Mouse (Mus musculus) right cerebral cortex, postnatal 4 days (tissue): ENCODE measurements around the gene Prrc2a.
"Not testable (repeated sequence)": the region's sequence is repeated elsewhere in the genome, so short reads cannot be mapped to it uniquely, and the experiment has no call there.

Experiments
- DNase-seq: peaks from one replicate; pipeline ENCODE4 v3.0.0-alpha.2; 2022

Prrc2a gene

DNA sequence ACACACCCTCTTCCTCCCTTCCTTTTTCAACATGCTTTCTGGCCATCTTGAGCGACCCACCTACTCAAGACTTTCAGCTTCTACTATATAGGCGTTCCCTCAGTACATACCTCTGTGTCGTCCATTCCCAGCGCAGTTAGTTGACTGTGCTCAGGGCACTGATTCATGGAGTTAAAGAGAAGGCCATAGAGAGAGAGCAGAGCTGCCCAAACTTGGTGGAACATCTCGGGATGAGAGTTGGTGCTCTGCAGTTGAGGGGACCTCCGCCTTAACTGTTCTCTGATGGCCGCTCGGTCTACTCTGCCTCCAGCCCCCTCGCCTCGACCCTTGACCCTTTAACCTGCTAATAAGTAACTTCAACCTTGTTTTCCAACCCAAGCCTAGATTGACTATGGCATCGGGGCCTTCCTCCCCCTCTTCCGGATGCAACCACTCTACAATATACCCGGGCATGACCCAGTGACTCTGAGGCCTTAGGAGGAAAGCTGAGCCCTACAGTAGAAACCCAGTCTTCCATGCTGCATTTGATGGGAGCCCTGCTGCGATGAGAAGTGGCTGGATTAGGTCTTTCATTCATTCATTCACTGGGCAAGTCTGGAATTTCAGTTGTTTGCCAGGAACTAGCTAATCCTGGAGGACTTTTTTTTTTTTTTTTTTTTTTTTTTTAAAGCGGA lies 33.1 kb downstream of the Prrc2a start, which contains the start of gene Apom:
Apom (minus strand) TSS at position 551 of the 674 bp plus-strand sequence.
- no peak for DNase-seq

DNA sequence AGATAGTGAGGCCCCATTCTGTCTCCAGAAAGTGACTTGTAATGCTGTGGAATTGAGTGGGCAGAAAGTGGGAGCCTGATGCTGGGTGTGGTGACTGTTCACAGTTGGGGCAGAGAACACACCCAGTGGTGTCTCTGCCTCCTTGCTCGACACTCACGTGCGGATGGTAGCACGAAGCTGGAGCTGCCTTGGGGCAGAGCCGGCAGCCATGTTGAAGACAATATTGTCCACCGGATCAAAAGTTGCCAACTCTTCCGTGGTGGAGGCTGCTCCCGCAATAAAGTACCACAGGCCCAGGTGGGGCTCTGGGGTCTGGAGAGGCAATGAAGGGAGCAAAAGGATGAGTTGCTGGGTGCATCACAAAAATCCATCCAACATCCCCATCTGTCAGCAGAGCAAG lies 33.7 kb downstream of the Prrc2a start:
- no peak for DNase-seq

DNA sequence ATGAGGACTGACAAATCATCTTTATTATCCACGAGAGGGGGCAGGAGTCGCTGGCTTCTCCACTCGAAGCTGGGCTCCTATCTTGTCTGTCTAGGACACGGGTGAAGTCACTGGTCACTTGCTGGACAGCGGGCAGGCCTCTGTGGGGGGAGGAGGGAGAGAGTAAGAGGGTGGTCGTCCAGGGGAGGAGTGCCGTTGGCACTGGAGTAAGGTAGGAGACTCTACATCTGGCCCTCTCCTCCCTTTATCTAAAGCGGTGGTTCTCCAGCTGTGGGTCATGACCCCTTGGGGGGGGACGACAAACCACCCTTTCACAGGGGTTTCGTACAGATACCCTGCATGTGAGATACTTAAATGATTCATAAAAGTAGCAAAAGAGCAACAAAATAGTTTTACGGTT lies 35.7 kb downstream of the Prrc2a start:
- DNase-seq, result no peak

GRCm38 (mm10) chr17:35127017-35127416 lies 37.7 kb downstream of the Prrc2a start:
- no peak for DNase-seq

DNA sequence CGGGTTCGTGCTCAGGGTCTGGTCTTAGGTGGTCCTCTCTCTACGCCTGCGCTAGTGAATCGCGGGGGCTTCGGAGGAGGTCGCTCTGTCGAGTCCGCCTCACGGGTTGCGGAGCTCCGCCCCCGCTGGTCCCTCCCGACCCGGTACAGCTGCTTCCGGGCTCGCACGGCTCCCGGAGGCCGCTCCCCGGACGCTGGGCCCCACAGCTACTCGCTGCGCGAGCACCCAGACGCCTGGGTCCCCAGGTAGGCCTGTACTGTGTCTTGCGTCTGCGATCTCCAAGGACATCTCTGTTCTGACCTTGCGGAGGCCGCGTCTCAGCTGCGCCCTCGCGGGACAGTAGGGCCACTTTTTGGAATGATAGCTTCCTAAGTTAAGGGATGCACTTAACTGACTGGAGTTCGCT lies 38.5 kb downstream of the Prrc2a start, which contains the start of gene D17H6S53E:
D17H6S53E (plus strand) TSS at position 168 of the 406 bp plus-strand sequence.
- peak; percentile 68 for DNase-seq

DNA sequence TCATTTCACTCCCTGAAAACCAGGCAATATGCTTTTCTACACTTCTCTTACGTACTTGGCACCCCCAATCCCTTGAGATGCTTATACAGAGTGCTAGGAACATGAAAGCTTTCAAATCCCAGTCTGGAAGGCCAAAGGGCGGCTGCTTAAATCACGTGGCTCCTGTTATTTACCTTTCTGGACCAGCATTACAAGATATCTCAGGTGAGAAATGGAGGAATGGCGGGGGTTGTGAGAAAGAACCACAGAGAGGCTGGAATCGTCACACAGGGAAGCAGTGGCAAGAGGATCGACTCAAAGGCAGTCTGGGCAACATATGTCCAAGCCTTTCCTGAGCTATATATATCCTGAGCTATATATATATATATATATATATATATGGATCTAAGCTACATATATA lies 39.1 kb downstream of the Prrc2a start:
- no peak for DNase-seq

DNA sequence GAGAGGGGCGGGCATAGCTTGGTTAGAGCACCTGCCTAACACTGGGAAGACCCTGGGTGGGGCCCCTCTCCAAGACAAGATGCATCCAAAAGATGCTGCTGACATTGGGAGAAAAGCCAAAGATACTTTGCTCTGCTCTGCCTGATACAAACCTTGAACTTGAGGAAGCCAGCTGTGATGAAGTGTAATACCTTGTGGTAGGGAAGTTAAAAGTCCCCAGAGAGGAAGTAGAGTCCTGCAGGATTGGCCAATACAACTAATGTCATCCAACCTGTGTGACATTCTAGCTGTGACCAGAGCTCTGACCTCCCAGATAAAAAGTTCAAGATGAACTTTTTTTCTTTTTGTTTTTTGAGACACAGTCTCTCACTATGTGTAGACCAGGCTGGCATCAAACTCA lies 39.6 kb downstream of the Prrc2a start:
- DNase-seq, result no peak

GRCm38 (mm10) chr17:35124261-35124896 lies 40.3 kb downstream of the Prrc2a start:
- not testable (repeated sequence) for DNase-seq

- not testable (repeated sequence) for DNase-seq
Observed at GRCm38 (mm10) chr17:35123287-35123686, 41.4 kb downstream of the Prrc2a start.

- DNase-seq, result peak; percentile 57
Observed at GRCm38 (mm10) chr17:35121871-35122303, 42.8 kb downstream of the Prrc2a start, which contains the start of gene Csnk2b. Gene Csnk2b, minus strand, starts transcription at chr17:35122053.

DNA sequence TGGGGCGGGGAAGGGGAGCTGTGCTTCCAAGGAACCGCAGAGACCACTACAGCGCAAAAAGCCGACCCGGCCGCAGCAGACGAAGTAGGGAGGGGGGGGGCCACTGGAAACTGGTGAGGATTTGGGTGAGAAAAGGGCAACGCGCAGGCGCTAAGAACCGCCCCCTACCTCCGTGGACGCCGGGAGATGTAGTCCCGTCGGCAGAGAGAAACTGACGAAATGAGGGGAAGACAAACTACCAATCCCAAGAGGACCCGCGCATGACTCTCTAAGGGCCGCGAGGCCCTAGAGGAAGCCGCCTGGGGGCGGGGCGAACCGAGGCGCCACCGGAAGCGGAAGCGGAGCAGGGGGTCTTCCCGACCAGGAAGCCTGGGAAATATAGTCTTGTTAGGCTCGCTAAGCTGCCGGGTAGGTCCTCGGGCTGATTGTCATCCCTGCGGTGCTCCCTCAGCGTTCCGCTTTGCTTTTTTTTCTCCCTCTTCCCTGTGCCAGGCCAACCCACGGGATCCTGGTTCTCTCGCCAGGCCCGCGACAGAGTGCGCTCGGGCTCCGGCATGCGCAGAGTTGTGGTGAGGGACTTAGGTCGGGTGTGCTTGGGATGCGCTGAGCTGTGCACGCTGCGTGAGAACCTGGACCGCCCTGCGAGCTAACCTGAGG lies 43.4 kb downstream of the Prrc2a start, which contains the start of gene Gpank1:
Gpank1 (plus strand) TSS at position 313 of the 657 bp plus-strand sequence.
- DNase-seq, result peak; percentile 96

- DNase-seq, result peak; percentile 49
Observed at GRCm38 (mm10) chr17:35120745-35121142, 44.0 kb downstream of the Prrc2a start.

DNA sequence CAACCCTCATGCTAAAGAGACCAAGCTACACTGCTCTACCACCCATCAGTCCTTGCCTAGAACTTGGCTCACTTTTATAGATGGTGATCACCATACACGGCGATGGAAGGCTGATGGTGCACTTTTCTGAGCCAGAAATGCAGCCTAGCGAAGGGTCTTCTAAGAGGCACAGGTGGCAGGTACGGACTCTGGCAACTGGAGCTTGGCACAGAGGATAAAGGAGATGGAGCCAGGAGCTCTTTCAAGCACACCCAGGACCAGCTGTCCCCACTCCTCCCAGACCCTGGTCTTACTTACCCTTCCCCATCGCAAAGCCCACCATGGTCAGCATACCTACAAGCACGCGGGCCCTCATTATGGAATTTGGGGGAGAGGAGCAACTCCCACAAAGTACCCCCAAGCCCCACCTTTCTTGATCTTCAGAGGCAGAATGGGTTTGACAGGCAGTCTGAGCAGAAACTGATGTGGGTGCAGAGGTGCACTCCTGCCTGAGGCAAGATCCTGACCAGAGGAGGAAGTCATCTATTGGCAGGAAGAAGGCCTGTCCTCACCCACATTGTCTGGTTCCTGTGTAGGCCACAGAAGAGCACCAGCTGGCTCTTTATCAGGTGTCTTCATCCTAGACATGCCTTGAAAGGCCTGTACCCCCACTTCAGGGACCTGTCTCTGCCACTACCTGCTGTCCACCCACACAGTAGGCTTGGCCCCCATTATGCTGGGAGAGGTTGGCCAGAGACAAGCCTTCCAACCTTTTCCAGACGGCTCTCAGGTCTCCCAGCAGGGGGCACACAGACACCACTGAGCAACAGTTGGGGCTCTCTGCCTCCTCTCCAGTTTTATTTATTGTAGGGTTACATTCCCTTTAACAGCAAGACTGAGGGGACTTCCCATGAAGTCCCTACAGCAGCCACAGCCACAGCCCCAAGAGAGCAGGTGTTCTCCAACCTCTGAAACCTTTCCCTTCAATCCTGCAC lies 49.4 kb downstream of the Prrc2a start, which contains the start of gene Ly6g5b:
Ly6g5b (minus strand) TSS at position 383 of the 974 bp plus-strand sequence.
- DNase-seq, result no peak

DNA sequence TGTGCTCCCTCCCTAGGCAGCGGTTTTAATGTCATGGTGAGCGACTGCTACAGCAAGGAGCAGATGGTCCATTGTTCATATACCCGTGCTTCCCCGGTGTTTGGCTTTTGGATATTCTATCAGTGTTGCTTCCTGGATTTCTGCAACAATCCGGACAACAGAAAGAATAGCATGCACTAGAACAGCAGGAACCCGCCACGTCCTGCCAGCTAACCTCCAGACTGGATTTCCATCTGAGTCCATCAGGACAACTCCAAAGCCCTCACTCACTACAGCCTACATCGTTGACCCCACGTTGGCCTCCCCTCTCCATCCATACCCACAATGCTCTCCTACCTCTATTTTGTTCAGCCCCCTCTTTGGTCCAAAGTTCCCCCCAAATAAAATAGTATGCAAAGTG lies 52.9 kb downstream of the Prrc2a start:
- no peak for DNase-seq

DNA sequence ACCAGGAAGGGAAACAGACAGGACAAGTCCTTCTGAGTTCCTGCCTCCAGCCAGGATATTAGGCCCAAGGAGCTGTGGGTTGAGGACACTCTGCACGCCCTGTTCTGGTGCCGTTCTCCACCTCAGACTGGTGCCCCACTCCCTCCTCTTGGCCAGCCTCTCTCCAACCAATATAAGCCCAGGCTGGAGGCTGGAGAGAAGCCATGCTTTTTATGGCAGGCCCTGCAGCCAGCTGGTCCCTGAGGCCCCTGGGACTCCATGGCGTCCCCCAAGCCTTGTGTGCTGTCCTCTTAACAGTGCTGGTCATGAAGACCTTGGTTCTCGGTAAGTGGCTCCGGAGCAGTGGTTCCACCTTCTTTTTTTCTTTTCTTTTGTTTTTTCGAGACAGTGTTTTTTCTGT lies 56.6 kb downstream of the Prrc2a start, which contains the start of gene Ly6g5c:
Ly6g5c (plus strand) TSS at position 183 of the 400 bp plus-strand sequence.
- no peak for DNase-seq

DNA sequence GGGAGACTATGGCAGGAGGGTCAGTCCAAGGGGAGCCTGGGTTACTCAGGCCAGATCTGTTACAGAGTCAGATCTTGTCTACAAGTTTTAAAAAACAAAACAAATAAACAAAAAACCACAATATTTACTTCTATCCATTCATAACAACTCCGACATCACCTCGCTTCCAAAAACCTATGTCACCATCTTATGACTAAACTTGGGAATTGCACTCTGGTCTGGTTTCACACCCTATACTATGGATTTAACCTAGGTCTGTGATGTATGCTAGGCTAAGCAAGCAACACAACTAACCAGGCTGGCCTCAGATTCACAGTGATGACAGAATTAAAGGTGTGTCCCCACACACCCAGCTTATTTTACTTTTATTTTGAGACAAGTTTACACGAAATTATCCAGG lies 58.2 kb downstream of the Prrc2a start:
- DNase-seq, result no peak

DNA sequence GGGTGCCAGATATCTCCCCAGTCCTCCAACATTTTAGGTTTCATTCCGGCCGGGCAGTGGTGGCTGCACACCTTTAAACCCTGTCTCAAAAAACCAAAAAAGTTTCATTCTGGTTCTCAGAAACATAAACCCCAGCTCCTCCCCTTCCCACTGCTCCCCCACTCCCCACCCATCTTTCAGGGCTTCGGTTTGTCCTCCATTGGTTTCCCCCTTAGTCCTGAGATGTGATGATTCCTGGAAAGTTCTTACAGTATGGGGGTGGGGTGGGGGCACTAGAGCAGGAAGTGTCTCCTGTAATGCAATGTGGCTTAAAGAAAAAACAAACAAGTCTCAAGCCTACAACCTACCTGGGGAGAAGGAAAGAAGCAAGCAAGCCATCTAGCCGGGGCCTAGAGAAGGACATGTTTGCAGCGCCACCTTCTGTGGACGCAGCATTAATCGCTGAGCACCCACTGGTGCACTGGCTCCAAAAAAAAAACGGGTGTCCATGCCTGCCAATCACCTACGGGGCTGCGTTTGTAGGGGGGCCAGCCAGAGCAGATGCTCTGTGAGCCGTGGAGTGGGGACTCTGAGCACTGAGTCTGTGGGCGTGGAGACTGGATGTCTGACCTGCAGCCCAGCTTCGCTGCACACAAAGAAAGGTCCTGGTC lies 58.8 kb downstream of the Prrc2a start:
- peak; percentile 38 for DNase-seq

- no peak for DNase-seq
Observed at GRCm38 (mm10) chr17:35104754-35105153, 59.9 kb downstream of the Prrc2a start.

DNA sequence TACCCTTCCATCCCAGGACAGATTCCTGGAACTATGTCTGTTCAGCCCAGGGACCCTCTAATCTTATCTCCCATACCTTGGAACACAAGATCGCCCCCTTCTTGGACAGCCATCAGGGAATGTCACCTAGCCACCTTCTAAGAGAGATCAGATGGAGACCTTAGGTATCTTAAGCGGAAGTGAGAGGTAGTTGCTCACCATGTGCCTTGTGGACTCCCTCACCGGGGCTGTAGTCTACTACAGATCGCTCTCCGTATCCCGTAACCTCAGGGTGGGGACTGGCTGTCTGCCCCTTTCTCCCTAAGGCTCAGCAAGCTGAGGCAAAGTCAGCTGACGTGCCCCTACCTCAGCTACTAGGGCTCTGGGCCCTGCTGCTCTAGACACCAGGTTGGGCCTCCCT lies 60.6 kb downstream of the Prrc2a start:
- DNase-seq, result no peak

- no peak for DNase-seq
Observed at GRCm38 (mm10) chr17:35103221-35103690, 61.4 kb downstream of the Prrc2a start.

DNA sequence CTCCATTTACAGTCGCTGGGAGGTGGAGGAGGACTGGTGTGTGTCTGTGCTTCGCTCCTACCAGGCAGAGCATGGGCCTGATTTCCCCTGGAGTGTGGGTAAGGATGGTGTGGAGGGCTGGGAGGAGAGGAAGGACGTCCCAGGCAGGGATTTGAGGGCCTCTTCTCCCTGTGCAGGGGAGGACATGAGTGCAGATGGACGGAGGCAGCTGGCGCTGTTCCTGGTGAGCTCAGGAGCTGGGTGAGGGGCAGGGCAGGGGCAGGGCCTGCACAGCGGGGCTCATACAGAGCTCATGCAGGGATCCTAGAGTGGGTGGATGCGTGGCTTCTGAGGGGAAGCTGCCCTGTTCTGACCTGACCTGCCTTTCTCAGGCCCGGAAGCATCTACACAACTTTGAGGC lies 62.4 kb downstream of the Prrc2a start:
- DNase-seq, result no peak

DNA sequence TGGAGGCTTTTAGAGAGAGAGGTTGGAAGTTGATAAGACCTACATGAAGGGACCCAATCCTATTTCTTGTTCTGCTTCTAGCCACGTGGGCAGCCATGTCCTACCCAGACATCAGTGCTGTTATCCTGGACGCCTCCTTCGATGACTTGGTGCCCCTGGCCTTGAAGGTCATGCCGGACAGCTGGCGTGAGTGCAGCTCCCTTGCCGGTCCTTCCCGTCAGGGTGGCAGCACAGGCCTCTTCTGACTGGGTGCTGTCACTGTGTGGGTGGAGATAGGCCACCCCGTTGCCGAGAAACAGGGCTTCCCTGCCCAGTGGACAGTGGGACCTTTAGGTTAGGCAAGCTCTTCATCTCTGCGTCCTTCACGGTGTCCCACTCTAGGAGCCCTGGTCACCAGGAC lies 63.5 kb downstream of the Prrc2a start:
- DNase-seq, result no peak
